Mouse (Mus musculus) kidney, adult 2 months (tissue): ENCODE results near the gene Kcng4. TPM values are rescaled to one million over a fixed set of nuclear protein-coding genes. Genes with fewer than 3 reads are reported as not detected.

Source experiments
- DNase-seq: peaks from one replicate; pipeline ENCODE4 v3.0.0; 2021
- H3K27ac ChIP-seq: fragments of 200-500 bp; 2 replicates; pipeline ENCODE4 v1.5.1; 2012; ENCODE audit warnings: low read depth, low read length, control low read depth, inconsistent platforms; ENCODE audit not compliant: insufficient read depth
- H3K27me3 ChIP-seq: fragments of 200-500 bp; replicated peaks from 2 replicates; pipeline ENCODE4 v1.6.1; 2012; ENCODE audit warnings: mild to moderate bottlenecking, moderate library complexity, low read length, inconsistent platforms; ENCODE audit not compliant: control insufficient read depth, insufficient read depth
- H3K36me3 ChIP-seq: fragments of 200-500 bp; 2 replicates; pipeline ENCODE4 v1.6.1; 2012; ENCODE audit warnings: mild to moderate bottlenecking, moderate library complexity, low read length, inconsistent platforms; ENCODE audit not compliant: control insufficient read depth, insufficient read depth
- H3K4me1 ChIP-seq: fragments of 200-500 bp; 2 replicates; pipeline ENCODE4 v1.6.1; 2011; ENCODE audit warnings: low read length; ENCODE audit not compliant: control insufficient read depth, insufficient read depth
- H3K4me3 ChIP-seq: fragments of 200-500 bp; 2 replicates; pipeline ENCODE4 v1.5.1; 2011; ENCODE audit warnings: mild to moderate bottlenecking, low read depth, low read length, control low read depth; ENCODE audit not compliant: insufficient read depth
- CTCF ChIP-seq: fragments of 200-500 bp; conservative IDR thresholded peaks from 2 replicates; pipeline ENCODE4 v1.5.1; 2011; ENCODE audit warnings: low read depth, mild to moderate bottlenecking, control low read depth, low read length, moderate library complexity, mixed read lengths; ENCODE audit not compliant: insufficient read depth, insufficient read length
- POLR2A ChIP-seq: fragments of 200-500 bp; IDR thresholded peaks from one replicate; pipeline ENCODE4 v1.6.1; 2011; ENCODE audit warnings: low read depth, low read length, control low read depth
- WGBS: fragments of 180-500 bp; shearing (Covaris S2); methylation state at CpG from one replicate; pipeline ENCODE4 v1.1.7; 2018; 5-methylcytosine and 5-hydroxymethylcytosine counted together
- polyA plus RNA-seq: library from polyadenylated mRNA; depleted of rRNA; stranded (reverse); fragments of >200 nt; gene quantifications from 2 replicates; pipeline ENCODE4 v1.2.3, GENCODE M21; 2012

The Kcng4 gene
- polyA plus RNA-seq, 1 experiment, result 0.58 TPM

DNA sequence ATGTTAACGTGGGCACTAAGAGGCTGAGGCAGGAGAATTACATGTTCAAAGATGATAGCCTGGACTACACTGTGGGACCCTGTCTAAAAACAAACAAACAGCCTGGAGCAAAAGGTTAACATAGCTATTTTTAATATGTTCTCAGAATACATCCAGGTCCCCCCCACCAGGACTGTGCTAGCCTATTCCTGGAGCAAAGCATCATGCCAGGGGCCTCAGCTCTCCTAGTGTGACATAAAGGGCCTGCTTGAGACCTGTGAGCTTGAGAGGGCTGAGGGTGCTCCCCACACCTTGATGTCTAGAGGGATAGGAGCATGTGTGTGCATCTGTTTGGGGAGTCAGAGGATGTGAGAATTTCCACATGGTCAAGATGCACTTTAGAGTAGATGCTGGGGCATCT is 11.7 kb downstream of the Kcng4 start:
- TF ChIP-seq POLR2A (no peak), CTCF (no peak)
- Histone ChIP-seq H3K4me1 (no peaks in the 10 kb centered on the region), H3K36me3 (no peaks in the 10 kb centered on the region), H3K4me3 (no peak overlapping the region), H3K27ac (no peak overlapping the region), H3K27me3 (no peaks in the 10 kb centered on the region)
- 89% methylated on average over 1 of the region's 1 CpGs for WGBS
- no peak for DNase-seq

DNA sequence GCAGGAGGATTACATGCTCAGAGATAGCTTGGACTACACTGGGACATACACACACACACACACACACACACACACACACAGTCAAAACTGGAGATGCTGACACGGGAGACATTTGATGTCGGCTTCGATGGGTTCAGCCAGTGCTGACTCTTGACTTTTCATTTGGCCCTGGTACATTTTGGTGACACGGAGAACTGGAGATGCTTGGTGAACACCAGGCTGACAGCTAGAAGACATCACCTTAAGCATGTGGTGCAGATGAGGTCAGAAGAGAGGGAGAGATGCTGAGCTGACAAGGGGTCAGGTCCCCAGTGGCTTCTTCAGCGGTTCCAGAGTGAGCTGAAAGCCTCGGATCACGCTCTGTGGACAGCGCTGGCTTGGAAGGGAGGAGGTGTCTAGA is 12.4 kb downstream of the Kcng4 start:
- no peaks in the 10 kb centered on the region for H3K27me3 ChIP-seq
- no peak for TF ChIP-seq POLR2A
- no peak for TF ChIP-seq CTCF
- no peak overlapping the region for H3K4me3 ChIP-seq
- no peak overlapping the region for H3K27ac ChIP-seq
- WGBS, result 85% methylated on average over 8 of the region's 8 CpGs
- no peaks in the 10 kb centered on the region for H3K36me3 ChIP-seq
- no peak for DNase-seq
- H3K4me1 ChIP-seq, result no peaks in the 10 kb centered on the region

GRCm38 (mm10) chr8:119622555-119622954 is 12.9 kb downstream of the Kcng4 start:
- no peak for TF ChIP-seq CTCF
- no peak for TF ChIP-seq POLR2A
- 68% methylated on average over 4 of the region's 4 CpGs for WGBS
- no peak overlapping the region for H3K4me3 ChIP-seq
- H3K27ac ChIP-seq, result no peak overlapping the region
- H3K27me3 ChIP-seq, result no peaks in the 10 kb centered on the region
- no peaks in the 10 kb centered on the region for H3K36me3 ChIP-seq
- DNase-seq, result no peak
- no peaks in the 10 kb centered on the region for H3K4me1 ChIP-seq

DNA sequence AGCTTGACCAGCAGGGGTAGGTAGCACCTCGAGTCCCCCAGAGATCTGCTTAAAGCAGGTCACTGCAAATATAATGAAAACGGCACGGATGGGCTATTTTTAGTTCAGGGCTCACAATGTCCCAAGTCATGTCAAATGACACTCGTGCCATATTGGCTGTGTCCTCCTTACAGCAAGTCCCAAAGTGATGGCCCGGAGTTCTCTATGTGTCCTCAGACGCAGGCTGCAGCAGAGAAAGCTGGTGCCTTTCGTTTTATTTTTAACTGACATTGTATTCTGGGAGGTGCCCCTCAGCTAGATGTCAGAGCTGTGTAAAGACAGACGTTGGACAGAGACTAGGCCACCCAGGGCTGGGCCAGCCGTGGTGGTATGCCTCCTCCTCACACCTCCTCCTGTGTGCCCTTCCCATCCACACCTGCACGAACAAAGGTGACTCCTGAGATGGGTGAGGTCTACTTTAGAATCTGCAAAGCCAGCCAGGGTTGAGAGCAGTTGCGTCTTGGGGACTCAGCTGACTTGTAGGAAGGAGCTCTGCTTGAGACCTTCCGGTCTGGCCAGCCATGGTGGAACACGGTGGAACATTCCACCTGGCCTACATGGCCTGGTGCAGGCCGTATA is 14.5 kb downstream of the Kcng4 start:
- TF ChIP-seq POLR2A, result no peak
- TF ChIP-seq CTCF, result no peak
- Histone ChIP-seq H3K4me3 (no peak overlapping the region), H3K27me3 (no peaks in the 10 kb centered on the region), H3K27ac (no peak overlapping the region), H3K36me3 (no peaks in the 10 kb centered on the region), H3K4me1 (no peaks in the 10 kb centered on the region)
- DNase-seq, result no peak
- WGBS, result 83% methylated on average over 14 of the region's 14 CpGs

- Histone ChIP-seq H3K27ac (no peak overlapping the region), H3K36me3 (no peaks in the 10 kb centered on the region), H3K4me3 (no peak overlapping the region), H3K27me3 (no peaks in the 10 kb centered on the region), H3K4me1 (no peaks in the 10 kb centered on the region)
- 77% methylated on average over 6 of the region's 6 CpGs for WGBS
- TF ChIP-seq CTCF (no peak), POLR2A (no peak)
- no peak for DNase-seq
These were observed 15.2 kb downstream of the Kcng4 start for GRCm38 (mm10) chr8:119620116-119620840.

DNA sequence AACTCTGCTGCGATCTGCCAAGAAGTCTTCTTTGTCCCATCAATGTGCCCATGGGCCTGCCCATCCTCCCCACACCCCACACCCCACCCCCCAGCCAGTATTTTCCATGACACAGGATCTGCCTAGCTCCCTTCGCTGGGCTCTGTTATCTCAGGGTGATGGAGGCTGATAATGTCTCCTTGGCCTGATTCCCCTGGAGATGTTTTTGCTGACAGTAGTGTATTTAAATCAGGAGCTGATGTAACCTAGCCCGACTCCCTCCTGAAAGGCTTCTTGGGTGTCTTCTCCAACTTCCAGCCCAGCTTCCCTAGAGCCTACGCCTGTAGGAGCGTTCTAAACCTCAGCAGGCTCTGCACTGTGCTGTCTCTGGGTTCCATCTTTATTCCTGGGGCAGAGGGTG is 16.6 kb downstream of the Kcng4 start:
- 73% methylated on average over 5 of the region's 5 CpGs for WGBS
- Histone ChIP-seq H3K36me3 (no peaks in the 10 kb centered on the region), H3K27ac (no peak overlapping the region), H3K4me1 (no peaks in the 10 kb centered on the region), H3K27me3 (no peaks in the 10 kb centered on the region), H3K4me3 (no peak overlapping the region)
- no peak for DNase-seq
- TF ChIP-seq CTCF, result no peak

DNA sequence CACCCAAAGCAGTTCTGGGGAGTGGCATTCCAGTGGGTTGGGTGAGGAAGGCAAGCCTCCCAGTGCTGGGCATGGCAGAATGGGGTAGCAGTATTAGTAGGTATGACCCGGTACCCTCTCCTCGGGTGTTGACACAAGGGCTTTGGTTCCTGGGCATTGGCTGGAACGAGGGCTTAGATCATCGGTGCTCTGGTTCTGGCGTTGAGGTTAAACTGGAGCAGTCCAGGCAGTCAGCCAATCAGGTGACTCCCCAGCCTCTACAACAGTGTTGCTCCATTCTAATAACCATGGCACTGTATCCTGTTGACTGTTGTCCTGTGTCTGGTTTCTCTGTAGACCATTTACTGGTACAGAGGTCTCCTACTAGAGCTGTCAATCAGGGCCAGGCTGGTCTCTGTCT is 17.9 kb downstream of the Kcng4 start:
- DNase-seq, result peak; percentile 17
- no peaks in the 10 kb centered on the region for H3K36me3 ChIP-seq
- H3K27me3 ChIP-seq, result no peaks in the 10 kb centered on the region
- TF ChIP-seq POLR2A (no peak), CTCF (no peak)
- WGBS, result 77% methylated on average over 5 of the region's 5 CpGs
- H3K4me3 ChIP-seq, result no peak overlapping the region
- no peak overlapping the region for H3K27ac ChIP-seq
- 0 out of 2 replicates have a peak, but pooled peaks cover 2% of the 10 kb centered on the region for H3K4me1 ChIP-seq
